Mouse (Mus musculus) liver, postnatal 0 days (tissue): Measurements from ENCODE around the gene Gpr108.

Experiments used
- CTCF ChIP-seq: sonication (generic); IDR thresholded peaks from 2 replicates; pipeline ENCODE4 v1.5.1; 2016; ENCODE audit warnings: antibody characterized with exemption, low read depth
- EP300 ChIP-seq: IDR thresholded peaks from 2 replicates; pipeline ENCODE4 v1.6.1; 2016; ENCODE audit warnings: antibody characterized with exemption, low read depth, mild to moderate bottlenecking

DNA sequence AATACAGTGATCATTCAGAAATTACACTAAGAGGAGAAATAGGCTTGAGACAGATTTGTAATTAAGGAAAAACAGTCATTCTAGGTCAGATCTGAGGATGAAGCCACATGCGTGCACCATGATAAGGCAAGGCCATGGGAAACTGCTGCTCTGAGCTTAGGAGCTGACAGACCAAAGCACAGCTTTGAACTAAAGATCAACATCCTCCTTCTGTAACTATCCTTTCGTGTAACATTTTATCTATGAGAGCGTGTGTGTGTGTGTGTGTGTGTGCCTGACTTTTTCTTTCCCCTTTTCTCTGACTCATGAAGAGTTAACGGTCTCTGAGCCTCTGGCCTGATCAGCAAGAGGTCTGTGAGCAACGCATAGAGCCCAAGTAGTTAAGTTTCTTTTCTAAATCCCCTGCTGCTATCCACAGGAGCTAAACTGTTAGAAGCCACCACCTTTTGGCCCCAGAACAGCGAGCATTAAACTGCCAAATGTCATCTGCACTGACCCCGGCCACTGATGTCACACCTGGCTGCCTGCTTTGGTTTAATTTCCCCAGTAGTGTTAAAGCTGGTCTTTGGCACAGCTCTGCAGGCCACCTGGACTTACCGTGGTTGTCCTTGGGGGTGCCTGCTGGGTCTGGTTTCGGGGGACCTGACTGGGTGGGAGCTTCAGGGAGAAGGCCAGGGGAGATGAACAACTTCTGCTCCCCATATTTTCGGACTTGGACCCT, 4.4 kb downstream of the Gpr108 start:
- TF ChIP-seq CTCF (no peak), EP300 (no peak)
